Mouse (Mus musculus) left cerebral cortex, adult 6 months (tissue): Measurements from ENCODE around the gene C1qtnf1. TPM values are rescaled to one million over a fixed set of nuclear protein-coding genes. Genes with fewer than 3 reads are reported as not detected.

ENCODE experiments used
- long read RNA-seq, 2 experiments: library from polyadenylated mRNA; unstranded; transcript quantifications; one replicate each; pipeline ENCODE4 v2.0.0; 2019 to 2020
- polyA plus RNA-seq: library from polyadenylated mRNA; unstranded; fragments of <200 nt; fragmentation: Nextera tagmentation; gene quantifications from 2 replicates; pipeline ENCODE4 v1.2.3, GENCODE M21; 2021

C1qtnf1 gene
- polyA plus RNA-seq: 1.0 and 2.8 TPM in 2 replicates
- long read RNA-seq, experiment 1, partial matches to known transcripts: 1 of 1 reads
- long read RNA-seq, experiment 1, other reads (novel, unspliced or antisense): 0 of 1 reads
- long read RNA-seq, experiment 2, partial matches to known transcripts: 0 of 1 reads
- long read RNA-seq, experiment 2, other reads (novel, unspliced or antisense): 1 of 1 reads

DNA sequence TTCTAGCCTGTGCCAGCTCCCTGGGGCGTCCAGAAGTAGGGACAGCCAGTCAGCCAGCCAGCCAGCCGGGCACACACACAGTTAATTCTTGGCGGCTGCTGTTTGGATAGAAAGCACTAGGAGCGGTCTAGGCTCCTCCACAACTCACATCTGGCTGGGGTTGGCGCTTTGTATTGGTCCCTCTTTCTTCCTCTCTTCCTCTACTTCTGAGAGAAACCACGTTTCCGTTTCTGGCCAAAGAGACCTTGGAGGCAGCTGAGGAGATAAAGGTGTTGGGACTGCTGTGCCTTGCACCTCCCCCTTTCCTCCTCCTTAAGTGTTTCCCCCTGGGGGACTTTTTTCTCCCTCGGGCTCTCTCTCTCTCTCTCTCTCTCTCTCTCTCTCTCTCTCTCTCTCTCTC, at the start of gene C1qtnf1:
TSS of gene C1qtnf1 (plus strand) at position 218 of the 400 bp plus-strand sequence.

GRCm38 (mm10) chr11:118401760-118402280, 26.2 kb upstream of the C1qtnf1 start, which contains the start of gene Lgals3bp:
TSS of gene Lgals3bp (minus strand) at chr11:118402092.

GRCm38 (mm10) chr11:118418834-118419504, 9.0 kb upstream of the C1qtnf1 start, which contains the start of gene Cant1:
TSS of gene Cant1 (minus strand) at chr11:118419086.

DNA sequence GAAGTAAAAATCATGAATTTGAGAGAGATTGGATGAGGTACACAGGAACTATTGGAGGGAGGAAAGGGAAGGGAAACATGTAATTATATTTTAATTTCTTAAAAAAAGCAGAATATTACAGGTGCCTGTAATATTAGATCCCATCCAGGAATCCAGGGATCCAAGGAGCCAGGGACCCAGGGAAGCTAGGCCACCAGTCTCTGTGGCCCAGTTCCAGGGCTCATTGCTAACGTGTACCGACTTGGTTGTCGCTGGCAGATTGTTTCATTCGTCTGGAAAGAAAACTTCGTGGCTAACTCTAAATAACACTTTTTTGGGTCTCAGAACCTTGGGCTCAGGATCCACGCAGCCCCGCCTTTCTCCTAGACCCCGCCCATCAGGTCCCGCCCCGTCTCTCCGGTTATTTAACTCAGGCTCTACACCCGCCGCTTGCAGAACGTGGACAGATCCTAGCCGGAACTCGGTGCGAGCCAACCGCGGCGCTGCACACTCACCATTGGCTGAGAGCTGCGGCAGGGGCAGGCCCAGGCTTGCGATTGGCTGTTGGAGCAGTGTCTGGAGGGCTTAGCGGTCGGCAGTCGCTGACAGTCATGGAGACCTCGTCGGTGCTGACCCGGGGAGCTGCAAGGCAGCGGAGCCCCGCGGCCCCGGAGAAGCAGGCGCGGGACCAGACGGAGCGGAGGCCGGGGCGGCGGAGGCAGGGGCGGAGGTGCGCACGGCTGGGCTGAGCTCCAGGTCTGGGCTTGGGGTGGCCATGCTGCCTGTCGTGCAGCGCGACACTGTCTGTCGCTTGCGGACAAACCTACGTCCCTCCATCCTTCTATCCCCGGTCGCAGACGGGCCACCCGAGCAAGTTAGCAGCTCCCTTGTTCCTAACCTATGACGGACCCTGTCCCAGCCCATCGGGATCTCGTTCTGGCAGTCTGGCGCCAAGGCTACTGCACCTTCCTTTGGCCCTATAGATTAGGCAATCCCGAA, 48.7 kb downstream of the C1qtnf1 start, which contains the start of gene Engase:
TSS of gene Engase (plus strand) at position 434 of the 978 bp plus-strand sequence.

Other genes starting within 250 kb of the C1qtnf1 start
- gene Cyth1, start 179.6 kb upstream of the C1qtnf1 start, polyA plus RNA-seq: 17.6 and 22.6 TPM in 2 replicates
- 4.1 and 7.8 TPM in 2 replicates for gene Usp36, start 138.0 kb upstream of the C1qtnf1 start, polyA plus RNA-seq
- gene Cep295nl, start 85.7 kb upstream of the C1qtnf1 start, polyA plus RNA-seq: not detected in 2 replicates
- 22.5 and 97.6 TPM in 2 replicates for gene Timp2, start 72.5 kb upstream of the C1qtnf1 start, polyA plus RNA-seq
- 7.7 and 16.1 TPM in 2 replicates for gene Lgals3bp, start 26.1 kb upstream of the C1qtnf1 start, polyA plus RNA-seq
- gene Cant1, start 9.1 kb upstream of the C1qtnf1 start, polyA plus RNA-seq: 18.5 and 22.6 TPM in 2 replicates
- gene Engase, start 48.6 kb downstream of the C1qtnf1 start, polyA plus RNA-seq: 1.1 and 6.8 TPM in 2 replicates